Mouse (Mus musculus) gastrocnemius, postnatal 36 days (tissue): ENCODE data around the gene Rnf13. TPM values are rescaled to one million over a fixed set of nuclear protein-coding genes. Genes with fewer than 3 reads are reported as not detected.
"Not testable (repeated sequence)": the region's sequence is repeated elsewhere in the genome, so short reads cannot be mapped to it uniquely, and the experiment has no call there.

Experiments
- DNase-seq, 2 experiments: peaks; one replicate each; pipeline ENCODE4 v3.0.0; 2022
- intact Hi-C: fragments of 180-260 bp; cut with DNase I; formaldehyde crosslinking; loops from one replicate; pipeline ENCODE4 v1.15.1; 2025
- long read RNA-seq, 2 experiments: library from polyadenylated mRNA; stranded (forward); transcript quantifications; one replicate each; pipeline ENCODE4 v2.0.0; 2021
- total RNA-seq, 2 experiments: library from RNA; stranded (reverse); gene quantifications; 2 replicates each; pipeline ENCODE4 v1.2.3; 2021

Rnf13 gene
- total RNA-seq: 10 to 100 TPM; 28.3 to 32.9 TPM
- long read RNA-seq, experiment 1, transcript Rnf13-201 (10 exons, 2,678 nt): major isoform, 22 of 25 reads
- long read RNA-seq, experiment 1, partial matches to known transcripts: 0 of 25 reads
- long read RNA-seq, experiment 1, other reads (novel, unspliced or antisense): 2 of 25 reads
- long read RNA-seq, experiment 2, transcript Rnf13-201 (10 exons, 2,678 nt): major isoform, 28 of 38 reads
- long read RNA-seq, experiment 2, partial matches to known transcripts: 1 of 38 reads
- long read RNA-seq, experiment 2, other reads (novel, unspliced or antisense): 5 of 38 reads

DNA sequence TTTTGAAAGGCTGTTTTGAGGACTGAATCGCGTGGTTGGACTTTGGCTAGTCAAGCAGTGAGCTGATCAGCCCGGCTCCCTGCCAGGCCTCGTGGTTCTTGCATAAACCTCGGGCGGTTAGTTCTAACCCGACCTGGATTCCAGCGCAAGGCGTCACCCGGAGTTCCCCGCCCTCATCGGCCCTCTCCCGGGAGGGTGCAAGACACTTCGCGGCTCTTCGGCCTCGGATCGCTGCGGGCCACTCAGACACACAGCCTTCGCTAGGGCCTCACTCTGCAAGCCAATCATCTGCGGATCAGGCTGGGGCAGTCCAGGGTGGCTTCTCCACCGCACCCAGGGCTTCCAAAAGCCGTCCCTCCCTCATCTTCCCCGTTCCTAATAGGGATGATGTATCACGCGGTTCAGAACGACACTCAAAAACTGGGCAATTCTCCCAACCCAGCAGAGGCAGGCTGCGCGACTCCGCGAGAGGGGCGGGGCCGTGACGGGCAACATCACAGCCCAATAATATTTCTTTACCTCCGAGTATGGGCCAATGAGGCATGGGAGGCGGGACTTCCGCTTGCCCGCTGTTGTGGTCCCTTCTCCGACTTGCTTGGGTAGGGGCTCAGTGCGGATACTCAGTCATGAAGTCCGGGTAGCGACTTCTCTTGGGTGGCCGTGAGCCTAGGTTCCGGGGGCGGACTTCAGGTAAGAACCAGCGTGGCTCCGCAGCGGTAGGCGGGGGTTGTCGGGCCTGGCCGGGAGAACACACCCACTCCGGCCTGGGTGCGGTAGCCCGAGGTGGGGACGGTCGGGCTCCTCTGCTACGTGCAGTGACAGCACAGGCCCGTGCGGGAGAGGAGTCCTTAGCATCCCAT is at the start of gene Rnf13:
Gene Rnf13, plus strand, starts transcription at position 552 of the 860 bp plus-strand sequence.
- intact Hi-C loops: no loop called here
- peak; percentile 95 to 97 for DNase-seq

GRCm38 (mm10) chr3:57691772-57692171 is 44.1 kb upstream of the Rnf13 start:
- no peak for DNase-seq
- intact Hi-C loops: no loop called here

- intact Hi-C loops: no loop called here
- no peak for DNase-seq
These were observed 43.1 kb upstream of the Rnf13 start, which contains the start of gene Ankub1 for GRCm38 (mm10) chr3:57692719-57693118. TSS of gene Ankub1 (minus strand) at chr3:57692799.

DNA sequence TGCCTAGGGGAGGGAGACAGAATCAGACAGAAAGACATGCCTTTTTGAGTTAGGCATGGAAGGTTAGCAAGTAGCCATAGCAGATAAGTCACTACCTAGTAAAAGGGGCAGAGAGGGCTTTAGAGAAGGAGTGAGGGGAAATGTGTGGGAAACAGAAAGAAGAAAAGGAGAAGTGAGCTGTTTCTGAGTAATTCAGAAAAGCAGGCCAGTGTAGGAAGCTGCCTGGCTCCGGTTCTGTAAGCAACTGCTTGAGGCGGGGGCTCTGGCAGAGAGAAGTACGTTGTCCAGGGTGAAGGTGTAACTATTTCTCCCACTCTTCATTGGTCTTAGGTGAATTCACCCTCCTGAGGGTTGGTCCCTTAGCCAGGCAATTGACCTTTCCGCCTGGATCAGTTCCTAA is 39.6 kb upstream of the Rnf13 start:
- intact Hi-C loops: no loop called here
- no peak for DNase-seq

- no peak for DNase-seq
- intact Hi-C loops: no loop called here
These were observed 39.1 kb upstream of the Rnf13 start for GRCm38 (mm10) chr3:57696779-57697178.

- DNase-seq: no peak
- intact Hi-C loops: no loop called here
These were observed 21.7 kb upstream of the Rnf13 start for GRCm38 (mm10) chr3:57714151-57714550.

DNA sequence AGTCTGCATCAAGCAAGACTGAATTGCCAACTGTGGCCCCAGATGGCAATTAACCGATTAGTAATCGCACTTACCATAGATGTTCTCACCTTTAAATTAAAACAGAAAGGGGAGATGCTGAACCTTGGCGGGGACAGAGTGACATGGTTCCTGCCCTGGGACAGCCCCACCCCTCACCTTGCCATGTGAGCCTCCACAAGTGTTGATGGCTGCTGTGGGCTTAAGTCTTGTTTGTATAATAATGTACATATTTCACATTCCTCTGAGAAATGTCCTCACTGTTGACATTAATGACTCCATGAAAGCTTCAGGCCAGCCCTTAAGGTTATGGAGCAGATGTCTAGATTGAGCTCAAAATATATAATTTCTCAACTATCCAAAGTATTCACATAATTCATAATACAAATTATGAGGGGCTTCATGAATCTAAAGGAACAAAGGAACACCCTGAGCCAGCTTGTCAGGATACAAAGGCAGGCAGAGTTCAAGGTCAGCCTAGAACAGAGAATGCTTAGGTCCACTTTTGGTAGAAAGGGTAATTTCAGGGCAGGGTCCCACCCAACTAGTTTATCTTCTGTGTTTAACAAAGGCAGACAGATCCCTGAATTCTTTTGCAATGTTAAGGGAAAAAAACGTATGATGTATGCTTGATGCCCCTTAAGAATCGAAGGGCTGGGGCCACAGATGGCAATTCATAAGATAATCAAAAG is 3.5 kb upstream of the Rnf13 start:
- intact Hi-C loops: loop anchor here (5.0 kb wide), 1 partner anchor 65 kb away; no protein-coding TSS in a partner anchor
- no peak for DNase-seq

DNA sequence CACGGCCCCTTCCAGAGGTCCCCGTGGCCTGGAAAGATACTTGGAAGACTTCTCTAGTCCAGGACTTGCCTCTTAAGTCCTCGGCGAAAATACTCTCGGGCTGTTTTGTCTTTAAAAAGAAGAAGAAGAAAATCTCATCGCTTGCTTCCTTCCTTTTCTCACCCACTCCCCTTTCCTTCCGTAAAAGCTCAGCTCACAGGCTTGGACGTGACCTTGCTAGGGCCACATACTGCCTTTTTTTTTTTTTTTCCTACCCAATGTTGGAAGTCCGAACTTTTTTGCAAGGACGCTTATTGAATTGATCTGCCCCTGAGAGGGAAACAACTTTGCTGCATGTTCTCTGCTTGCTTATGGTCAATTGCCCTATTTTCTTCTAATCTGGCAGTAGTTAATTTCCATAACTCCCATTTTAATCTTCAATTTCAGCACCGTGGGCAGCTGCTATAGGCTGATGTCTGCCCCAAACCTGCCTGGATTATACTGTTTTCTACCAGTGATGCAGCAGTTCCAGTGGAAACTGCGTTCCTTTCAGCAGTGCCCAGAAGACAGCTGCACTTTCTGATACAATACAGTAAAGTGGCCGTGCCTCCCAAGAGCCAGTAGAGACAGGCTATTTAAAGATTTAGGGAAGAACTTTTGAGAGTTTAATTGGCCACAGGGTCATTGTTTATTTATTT is 695 bp downstream of the Rnf13 start:
- intact Hi-C loops: no loop called here

GRCm38 (mm10) chr3:57739830-57740229 is 4.0 kb downstream of the Rnf13 start:
- DNase-seq: no peak
- intact Hi-C loops: no loop called here

More for the DNA sequence above, 695 bp downstream of the Rnf13 start:
- DNase-seq: no peak

DNA sequence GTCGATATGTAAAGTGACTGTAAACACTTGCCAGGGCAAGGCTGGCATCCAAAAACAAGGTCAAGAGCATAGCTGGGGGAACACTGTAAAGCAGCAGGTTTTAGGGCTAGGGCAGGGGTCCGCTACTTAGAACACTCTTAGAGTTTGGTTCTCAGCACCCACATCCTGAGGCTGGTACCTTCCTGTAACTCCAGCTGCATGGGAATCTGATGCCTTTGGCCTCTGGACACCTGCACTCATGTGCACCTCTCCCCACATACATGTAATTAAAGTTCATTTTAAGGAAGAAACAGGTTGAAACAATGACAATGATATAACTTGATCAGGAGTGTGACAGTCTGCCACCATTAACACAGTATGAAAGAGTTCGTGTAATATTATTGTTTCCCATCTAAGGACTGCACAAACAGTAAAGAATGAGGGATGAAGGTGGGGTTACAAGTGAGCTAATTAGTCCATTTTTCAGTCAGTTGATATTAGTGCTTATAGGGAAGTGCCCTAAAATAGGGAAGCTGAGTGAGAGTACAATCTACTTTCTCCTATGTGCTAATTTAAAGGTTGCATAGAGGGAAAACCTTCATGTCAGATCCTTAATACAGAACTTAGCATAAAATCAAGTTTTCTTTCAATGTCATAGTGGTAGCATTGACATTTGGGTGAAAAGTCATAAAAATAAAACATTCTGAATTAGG is 12.9 kb downstream of the Rnf13 start:
- no peak for DNase-seq
- intact Hi-C loops: no loop called here

DNA sequence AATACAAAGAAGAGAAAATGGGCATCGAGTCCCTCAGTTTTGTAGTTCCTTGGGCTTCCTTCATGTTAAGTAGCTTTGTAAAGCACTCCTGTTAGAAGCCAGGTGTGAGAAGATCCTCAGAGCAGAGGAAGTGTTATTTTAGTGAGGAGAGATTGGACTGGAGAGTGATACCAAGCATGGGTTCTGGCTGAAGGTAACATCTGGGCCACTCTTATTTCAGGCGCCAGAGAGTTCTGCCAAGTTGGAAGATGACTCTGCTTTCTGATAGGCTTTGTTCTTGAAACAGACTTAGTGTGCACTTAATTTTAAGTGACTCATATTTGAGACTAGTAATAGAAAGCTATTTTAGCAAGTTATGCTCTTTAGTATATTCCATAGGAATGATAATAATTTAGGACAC is 41.1 kb downstream of the Rnf13 start:
- DNase-seq: no peak
- intact Hi-C loops: no loop called here

- intact Hi-C loops: no loop called here
- no peak for DNase-seq
These were observed 52.6 kb downstream of the Rnf13 start for GRCm38 (mm10) chr3:57788472-57788871.

DNA sequence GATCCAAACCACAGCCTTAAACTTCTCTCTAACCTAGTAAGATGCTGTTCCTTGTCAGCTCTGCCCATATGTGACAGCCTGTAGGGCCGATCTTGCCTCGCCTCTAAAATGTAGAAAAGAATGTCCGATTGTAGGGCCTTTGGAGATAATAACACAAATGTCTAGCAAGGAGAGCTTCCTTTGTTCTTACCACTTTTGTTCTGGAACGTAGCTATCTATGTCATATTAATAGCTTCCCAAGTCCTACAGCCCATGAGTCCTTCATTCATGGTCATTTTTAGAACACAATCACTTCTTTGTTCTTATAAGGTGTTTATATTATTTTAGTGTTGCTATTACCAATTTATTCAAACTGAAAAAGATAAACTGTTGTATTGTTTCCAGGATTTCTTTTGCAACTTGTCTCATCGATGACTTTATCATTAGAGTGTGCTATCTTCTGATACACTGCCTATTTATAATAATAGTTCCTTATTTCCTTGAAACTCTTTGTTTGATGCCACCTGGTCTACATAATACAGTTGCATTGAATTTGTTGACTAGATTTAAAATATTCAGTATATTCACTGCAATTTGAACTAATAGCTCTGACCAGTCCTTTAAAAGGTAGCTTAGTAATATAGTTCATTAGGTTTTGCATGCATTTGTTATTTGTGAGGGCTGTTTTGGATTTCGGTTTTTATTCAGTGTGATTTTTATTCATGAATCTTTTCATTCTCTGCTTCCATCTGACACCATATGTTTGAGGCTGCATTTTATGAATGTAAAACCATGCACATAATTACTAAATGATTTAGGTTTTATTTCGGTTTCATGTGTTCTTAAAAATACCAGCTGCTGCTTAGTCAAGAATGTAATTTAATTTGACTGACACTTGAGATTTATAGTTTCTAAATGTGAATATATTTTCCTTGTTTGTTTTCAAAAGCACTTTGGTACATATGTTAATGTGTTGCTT is 53.4 kb downstream of the Rnf13 start:
- intact Hi-C loops: no loop called here

DNA sequence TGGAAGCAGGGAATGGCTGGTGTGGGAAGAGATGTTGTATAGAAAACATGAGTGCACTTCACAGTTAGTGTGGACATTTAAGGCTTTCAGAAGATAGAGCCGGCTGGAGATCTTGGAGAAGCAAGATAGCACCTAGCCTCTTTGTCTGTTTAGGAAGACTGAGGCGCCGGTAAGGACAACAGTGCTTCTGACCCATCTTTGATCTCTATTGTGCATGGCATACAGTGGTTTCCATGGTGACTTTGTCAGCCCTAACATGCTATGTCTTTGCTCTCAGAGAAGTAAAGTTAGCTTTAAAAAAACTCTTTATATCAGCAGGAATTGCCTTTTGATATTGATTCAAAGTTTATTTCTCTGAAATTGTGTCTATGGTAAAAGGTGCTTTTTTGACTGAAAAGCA is 55.2 kb downstream of the Rnf13 start:
- intact Hi-C loops: no loop called here
- DNase-seq: no peak

More for the DNA sequence above, 53.4 kb downstream of the Rnf13 start:
- no peak for DNase-seq

- DNase-seq, intact Hi-C loops: not testable (repeated sequence)
These were observed 59.2 kb downstream of the Rnf13 start for GRCm38 (mm10) chr3:57795071-57795470.

- no peak for DNase-seq
- intact Hi-C loops: loop anchor here (2.0 kb wide), 1 partner anchor 151 kb away; no protein-coding TSS in a partner anchor
These were observed 79.6 kb downstream of the Rnf13 start for GRCm38 (mm10) chr3:57815447-57815846.

DNA sequence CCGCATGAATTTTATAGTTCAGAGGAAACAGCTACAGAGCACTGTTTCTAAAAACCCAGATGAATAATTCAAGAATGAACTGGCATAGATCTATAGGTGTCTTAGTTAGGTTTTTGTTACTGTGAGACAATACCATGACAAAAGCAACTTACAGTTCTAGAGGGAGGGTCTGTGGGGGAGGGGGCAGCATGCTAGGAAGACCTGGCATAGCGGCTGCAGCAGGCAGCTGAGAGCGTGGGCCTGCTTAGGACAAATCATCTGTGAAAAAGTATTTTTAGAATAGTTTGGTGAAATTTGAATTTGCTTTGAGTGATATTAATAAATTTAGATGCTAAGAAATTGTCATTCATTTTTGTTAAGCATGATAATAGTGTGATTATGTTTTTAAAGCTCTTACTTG is 90.0 kb downstream of the Rnf13 start:
- no peak for DNase-seq
- intact Hi-C loops: no loop called here

DNA sequence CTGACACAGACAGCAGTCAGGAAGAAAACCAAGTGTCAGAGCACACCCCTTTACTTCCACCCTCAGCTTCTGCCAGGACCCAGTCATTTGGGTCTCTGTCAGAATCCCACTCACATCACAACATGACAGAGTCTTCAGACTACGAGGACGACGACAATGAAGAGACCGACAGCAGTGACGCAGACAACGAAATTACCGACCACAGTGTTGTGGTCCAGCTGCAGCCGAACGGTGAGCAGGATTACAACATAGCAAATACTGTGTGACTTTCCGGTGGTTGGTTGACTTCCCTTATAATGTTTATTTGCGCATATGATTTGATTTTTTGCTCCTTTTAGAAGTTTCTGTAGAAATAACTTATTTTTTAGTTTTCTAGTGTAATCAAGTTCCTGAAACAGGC is 97.7 kb downstream of the Rnf13 start:
- intact Hi-C loops: no loop called here
- DNase-seq: no peak

DNA sequence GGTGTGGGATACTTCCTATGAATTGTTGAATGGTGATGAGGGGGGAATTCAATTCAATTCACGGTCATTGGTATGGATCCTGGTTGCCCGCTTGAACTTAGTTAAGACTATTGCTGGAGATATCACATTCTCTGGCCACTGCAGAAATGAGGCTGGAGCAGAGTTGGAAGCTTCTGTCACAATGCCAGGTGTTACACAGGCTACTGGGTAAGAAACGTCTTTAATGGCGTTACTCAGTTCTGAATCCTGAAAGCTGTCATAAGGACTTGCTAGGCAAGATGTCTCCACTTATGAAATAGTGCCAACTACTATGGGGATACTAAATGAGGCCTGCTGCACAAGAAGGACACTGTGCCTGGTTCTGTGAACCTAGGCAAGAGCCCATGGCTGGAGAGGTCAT is 101.0 kb downstream of the Rnf13 start:
- intact Hi-C loops: no loop called here

More for the DNA sequence above, 101.0 kb downstream of the Rnf13 start:
- DNase-seq: no peak
